Mouse (Mus musculus) CH12.LX (cell line): ENCODE measurements around the gene Apba1.

ENCODE experiments used
- CTCF ChIP-seq, 2 experiments: IDR thresholded peaks in 1 of 2; conservative IDR thresholded peaks in 1 of 2; 2 replicates each; pipeline ENCODE4 v1.5.1; 2011 to 2012; ENCODE audit warnings: low read depth in 2 of 2, low read length in 2 of 2, improper control_type of control experiment in 1 of 2, inconsistent platforms in 1 of 2, mild to moderate bottlenecking in 1 of 2, moderate library complexity in 1 of 2
- E2F4 ChIP-seq: IDR thresholded peaks from 2 replicates; pipeline ENCODE4 v1.6.1; 2011; ENCODE audit warnings: low read depth, low read length, improper control_type of control experiment; ENCODE audit not compliant: insufficient replicate concordance
- EP300 ChIP-seq: IDR thresholded peaks from 2 replicates; pipeline ENCODE4 v1.6.1; 2011; ENCODE audit warnings: low read length, improper control_type of control experiment
- NRF1 ChIP-seq: IDR thresholded peaks from 2 replicates; pipeline ENCODE4 v1.6.1; 2014; ENCODE audit warnings: low read depth, mild to moderate bottlenecking, inconsistent platforms, low read length, improper control_type of control experiment, moderate library complexity
- POLR2A ChIP-seq: IDR thresholded peaks from 2 replicates; pipeline ENCODE4 v1.6.1; 2011; ENCODE audit warnings: low read depth, mild to moderate bottlenecking, improper control_type of control experiment, low read length
- SIN3A ChIP-seq: IDR thresholded peaks from 2 replicates; pipeline ENCODE4 v1.6.1; 2012; ENCODE audit warnings: low read length, improper control_type of control experiment, inconsistent platforms
- TCF12 ChIP-seq: IDR thresholded peaks from 2 replicates; pipeline ENCODE4 v1.6.1; 2014; ENCODE audit warnings: low read depth, mild to moderate bottlenecking, inconsistent platforms, low read length, improper control_type of control experiment
- USF1 ChIP-seq: IDR thresholded peaks from 2 replicates; pipeline ENCODE4 v1.6.1; 2014; ENCODE audit warnings: low read depth, mild to moderate bottlenecking, inconsistent platforms, low read length, improper control_type of control experiment

- TF ChIP-seq CTCF (conservative IDR thresholded peaks at IDR 0.05 in 1 of 2, IDR thresholded peaks at IDR 0.05 in 1 of 2; ENCODE audit: low read depth in 2 of 2, low read length in 2 of 2) = no peak
- no peak for TF ChIP-seq POLR2A
- TF ChIP-seq NRF1 = no peak
- TF ChIP-seq EP300 = no peak
- no peak for TF ChIP-seq USF1
- TF ChIP-seq TCF12 = no peak
- TF ChIP-seq E2F4 = no peak
- TF ChIP-seq SIN3A = no peak
Measured at GRCm38 (mm10) chr19:23806796-23807195, 48.1 kb downstream of the Apba1 start.
